Mouse (Mus musculus): ENCODE results near the gene Drosha.

Gene Drosha

DNA sequence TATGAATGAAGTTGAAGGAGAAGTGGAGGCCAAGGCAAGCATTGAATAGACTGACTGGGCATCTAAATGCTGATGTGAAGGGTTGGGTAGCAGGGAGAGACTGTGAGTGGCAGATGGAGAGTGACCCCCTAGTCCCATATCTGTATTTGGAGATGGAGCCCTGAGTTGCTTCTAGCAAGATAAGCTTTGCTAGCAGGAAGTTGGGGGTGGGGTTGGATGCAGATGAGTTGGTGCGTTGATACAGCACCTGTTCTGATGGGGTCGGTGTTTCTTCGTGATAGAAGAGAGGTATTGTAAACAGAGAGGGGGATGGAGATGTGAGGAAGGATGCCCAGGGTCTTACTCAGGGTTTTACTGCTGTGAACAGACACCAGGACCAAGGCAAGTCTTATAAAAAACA, 5.3 kb downstream of the Drosha start:
- DNase-seq (ENCODE audit: extremely low spot score, low spot score) = no peak

GRCm38 (mm10) chr15:12832599-12832998, 8.0 kb downstream of the Drosha start:
- DNase-seq (ENCODE audit: extremely low spot score, low spot score) = no peak

- no peak for DNase-seq (ENCODE audit: extremely low spot score, low spot score)
Measured at GRCm38 (mm10) chr15:12833385-12833784, 8.8 kb downstream of the Drosha start.

- DNase-seq (ENCODE audit: extremely low spot score, low spot score) = no peak
Measured at GRCm38 (mm10) chr15:12834231-12834630, 9.6 kb downstream of the Drosha start.

- no peak for DNase-seq (ENCODE audit: extremely low spot score, low spot score)
Measured at GRCm38 (mm10) chr15:12840737-12841136, 16.1 kb downstream of the Drosha start.

DNA sequence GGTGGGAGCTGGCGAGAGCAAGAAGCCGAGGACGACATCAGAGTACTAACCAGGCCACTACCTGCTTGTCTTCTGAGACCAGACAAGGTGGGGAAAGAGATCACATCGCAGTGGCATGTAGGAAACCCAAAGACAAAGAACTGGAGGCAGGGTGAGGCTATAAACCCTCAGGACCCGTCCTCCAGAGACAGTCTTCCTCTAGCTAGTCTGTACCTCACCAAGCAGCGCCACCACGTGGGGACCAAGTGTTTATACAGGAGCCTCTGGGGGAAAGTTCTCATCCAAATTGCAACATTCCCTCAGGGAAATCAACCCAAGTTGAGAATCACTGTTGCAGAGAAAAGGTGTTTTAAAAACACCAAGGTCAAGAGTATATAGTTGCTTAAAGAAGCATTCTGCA, 18.2 kb downstream of the Drosha start:
- DNase-seq (ENCODE audit: extremely low spot score, low spot score) = no peak

GRCm38 (mm10) chr15:12848196-12848975, 23.8 kb downstream of the Drosha start:
- DNase-seq (ENCODE audit: extremely low spot score, low spot score) = no peak

GRCm38 (mm10) chr15:12849373-12849772, 24.8 kb downstream of the Drosha start:
- no peak for DNase-seq (ENCODE audit: extremely low spot score, low spot score)

- no peak for DNase-seq (ENCODE audit: extremely low spot score, low spot score)
Measured at GRCm38 (mm10) chr15:12853471-12853870, 28.9 kb downstream of the Drosha start.

DNA sequence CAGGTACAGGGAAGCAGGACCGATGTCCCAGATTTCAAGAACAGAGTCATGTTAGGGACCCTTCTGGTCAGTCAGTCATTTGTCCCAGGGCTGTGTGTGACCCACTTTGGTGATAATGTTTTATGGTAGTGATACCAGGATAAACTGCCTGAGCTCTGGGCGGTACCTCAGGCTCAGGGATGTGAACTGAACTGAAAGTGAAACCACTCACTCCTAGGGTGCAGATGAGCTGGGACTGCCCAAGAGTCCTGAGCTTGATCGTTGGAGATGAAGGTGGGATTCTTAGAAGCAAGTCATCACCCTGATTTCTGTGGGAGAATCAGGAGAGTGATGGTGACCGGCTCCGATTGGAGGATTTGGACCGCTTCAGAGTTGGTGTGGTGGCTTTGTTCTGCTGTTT, 32.2 kb downstream of the Drosha start:
- no peak for DNase-seq (ENCODE audit: extremely low spot score, low spot score)

- DNase-seq (ENCODE audit: extremely low spot score, low spot score) = no peak
Measured at GRCm38 (mm10) chr15:12857840-12858516, 33.4 kb downstream of the Drosha start.

GRCm38 (mm10) chr15:12858645-12859044, 34.0 kb downstream of the Drosha start:
- no peak for DNase-seq (ENCODE audit: extremely low spot score, low spot score)

- no peak for DNase-seq (ENCODE audit: extremely low spot score, low spot score)
Measured at GRCm38 (mm10) chr15:12862061-12862460, 37.4 kb downstream of the Drosha start.

GRCm38 (mm10) chr15:12863669-12864068, 39.1 kb downstream of the Drosha start:
- no peak for DNase-seq (ENCODE audit: extremely low spot score, low spot score)

DNA sequence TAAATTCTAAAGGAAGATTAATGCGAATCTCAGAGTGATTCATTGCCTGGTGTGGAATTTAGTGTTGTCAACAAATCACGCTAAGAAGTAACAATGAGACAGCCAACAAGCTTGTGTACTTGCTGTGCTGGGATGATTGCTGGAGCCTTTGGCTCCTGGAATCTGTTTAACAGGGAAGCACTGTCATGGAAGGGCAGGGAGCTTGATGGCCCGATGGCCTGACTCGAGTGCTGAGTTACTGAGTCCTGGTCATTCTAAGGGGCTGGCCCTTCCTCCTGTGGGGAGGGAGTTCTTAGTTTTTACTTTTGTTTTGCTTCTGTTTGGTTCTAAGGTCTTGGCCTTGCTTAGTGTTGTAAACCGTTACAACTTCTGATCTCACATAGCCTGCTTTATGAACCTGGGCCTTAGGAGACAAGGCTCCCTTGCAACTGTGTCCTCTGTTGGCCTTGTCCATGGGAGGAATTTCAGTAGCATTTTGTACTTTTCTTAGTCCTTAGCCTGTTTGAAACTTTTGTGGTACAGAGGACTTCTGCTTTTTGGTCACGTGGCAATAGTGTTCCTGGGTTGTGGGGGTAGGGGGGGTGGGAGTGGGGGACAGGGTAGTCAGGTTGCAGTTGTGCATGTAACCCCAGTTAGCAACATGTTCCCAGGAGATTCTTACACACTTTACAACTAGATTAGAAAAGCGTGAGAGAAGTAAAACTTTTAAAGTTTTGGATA, 41.1 kb downstream of the Drosha start:
- no peak for DNase-seq (ENCODE audit: extremely low spot score, low spot score)

- DNase-seq (ENCODE audit: extremely low spot score, low spot score) = no peak
Measured at GRCm38 (mm10) chr15:12867269-12867668, 42.7 kb downstream of the Drosha start.

DNA sequence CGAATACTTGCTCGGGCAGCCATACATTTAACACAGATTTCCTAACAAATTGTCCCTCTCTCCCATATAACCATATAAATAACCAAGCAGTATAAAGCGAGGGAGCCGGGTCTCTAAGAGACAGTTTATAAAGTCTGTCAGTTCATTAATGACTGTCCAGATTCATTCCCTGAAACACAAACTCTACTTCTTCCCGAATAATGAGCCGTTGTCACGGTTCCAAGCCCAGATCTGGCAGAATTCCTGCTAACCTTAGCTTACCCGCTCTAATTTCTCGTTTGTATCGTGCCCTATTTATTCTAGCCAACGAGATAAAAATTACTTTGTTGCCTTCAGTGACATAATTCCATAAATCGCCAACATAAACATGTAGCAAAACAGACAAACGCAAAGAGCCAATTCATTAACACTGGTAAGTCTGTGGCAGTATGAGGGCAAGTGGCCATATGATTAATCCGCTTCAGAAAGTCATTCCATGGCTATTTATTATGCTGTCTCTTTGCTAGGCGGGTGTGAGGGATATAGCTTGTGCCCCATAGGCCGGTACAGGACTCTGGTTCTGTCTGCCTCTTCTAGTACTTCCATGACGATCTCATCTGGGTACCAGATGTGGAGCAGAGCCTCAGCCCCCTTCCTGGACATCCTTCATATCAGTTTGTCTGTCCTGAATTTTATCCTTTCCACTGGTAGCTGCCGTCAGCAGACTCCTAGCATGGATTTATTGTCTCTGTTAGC, 51.0 kb downstream of the Drosha start:
- no peak for DNase-seq (ENCODE audit: extremely low spot score, low spot score)

GRCm38 (mm10) chr15:12876266-12876665, 51.7 kb downstream of the Drosha start:
- no peak for DNase-seq (ENCODE audit: extremely low spot score, low spot score)

- no peak for DNase-seq (ENCODE audit: extremely low spot score, low spot score)
Measured at GRCm38 (mm10) chr15:12876881-12877280, 52.3 kb downstream of the Drosha start.

DNA sequence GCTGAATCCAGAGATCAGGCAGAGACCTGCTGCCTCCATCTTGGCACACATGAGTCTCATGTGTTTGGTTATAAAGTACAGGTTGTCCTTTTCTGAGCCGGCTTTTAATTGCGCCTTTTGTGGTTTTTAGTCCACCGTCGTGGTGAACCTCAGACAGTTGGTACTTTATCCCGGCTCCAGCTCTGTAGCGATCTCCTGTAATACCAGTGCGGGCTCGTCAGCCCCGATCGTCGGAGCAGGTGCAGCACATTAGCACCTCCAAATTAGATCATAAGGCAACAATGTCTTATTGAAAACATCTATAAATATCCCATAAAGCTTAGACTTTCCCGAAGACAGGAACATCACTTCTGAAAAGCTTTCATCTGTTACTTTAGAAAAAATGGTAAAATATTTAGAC, 53.3 kb downstream of the Drosha start:
- DNase-seq (ENCODE audit: extremely low spot score, low spot score) = no peak

DNA sequence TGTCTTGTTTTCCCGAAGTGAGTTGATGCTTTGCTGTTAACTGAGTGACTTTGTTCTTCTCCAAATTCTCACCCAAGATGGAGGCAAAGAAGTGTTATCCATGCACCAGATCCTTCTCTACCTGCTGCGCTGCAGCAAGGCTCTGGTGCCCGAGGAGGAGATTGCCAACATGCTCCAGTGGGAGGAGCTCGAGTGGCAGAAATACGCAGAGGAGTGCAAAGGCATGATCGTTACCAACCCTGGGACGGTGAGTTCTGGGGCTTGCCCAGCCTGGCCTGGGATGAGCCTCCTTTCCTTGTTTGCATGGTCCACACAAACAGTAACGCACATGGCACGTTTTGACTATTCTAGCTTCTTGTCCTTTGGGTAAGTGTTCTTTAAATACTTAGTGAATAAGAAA, 54.0 kb downstream of the Drosha start:
- DNase-seq (ENCODE audit: extremely low spot score, low spot score) = no peak

- no peak for DNase-seq (ENCODE audit: extremely low spot score, low spot score)
Measured at GRCm38 (mm10) chr15:12879937-12880336, 55.3 kb downstream of the Drosha start.

Measured in neural tube, embryonic 10.5 days (tissue).